Mouse (Mus musculus) liver (tissue): ENCODE data around the gene Exosc2.
"Not testable (repeated sequence)": the region's sequence is repeated elsewhere in the genome, so short reads cannot be mapped to it uniquely, and the experiment has no call there.

Experiments used
- DNase-seq: peaks from one replicate; pipeline ENCODE4 v3.0.0-alpha.2; 2020; ENCODE audit warnings: mixed read lengths

Exosc2 gene

GRCm38 (mm10) chr2:31678641-31679040 is 8.1 kb downstream of the Exosc2 start:
- no peak for DNase-seq

GRCm38 (mm10) chr2:31681051-31681707 is 10.7 kb downstream of the Exosc2 start:
- DNase-seq: not testable (repeated sequence)

DNA sequence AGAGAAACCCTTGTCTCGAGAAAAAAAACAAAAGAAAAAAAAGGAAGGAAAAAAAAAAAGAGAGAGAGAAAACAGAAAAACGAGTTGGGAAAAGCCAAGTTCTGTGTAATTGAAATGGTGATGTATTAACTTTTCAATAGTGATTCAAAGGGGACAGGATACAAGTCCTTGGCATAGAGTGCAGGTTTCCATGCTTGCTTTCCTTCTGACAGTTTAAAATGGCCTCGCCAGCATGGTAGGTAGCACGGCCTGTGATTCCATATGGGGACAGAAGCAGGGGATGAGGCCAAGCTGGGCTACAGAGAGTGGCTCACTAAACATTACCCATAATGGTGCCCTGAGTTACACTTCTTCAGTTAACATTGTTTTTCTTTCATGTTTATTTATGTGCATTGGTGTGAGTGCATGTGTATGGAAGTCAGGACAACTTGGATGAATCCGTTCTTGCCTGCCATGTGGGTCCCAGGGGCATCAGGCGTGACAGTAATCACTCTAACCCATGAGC is 11.3 kb downstream of the Exosc2 start:
- no peak for DNase-seq

DNA sequence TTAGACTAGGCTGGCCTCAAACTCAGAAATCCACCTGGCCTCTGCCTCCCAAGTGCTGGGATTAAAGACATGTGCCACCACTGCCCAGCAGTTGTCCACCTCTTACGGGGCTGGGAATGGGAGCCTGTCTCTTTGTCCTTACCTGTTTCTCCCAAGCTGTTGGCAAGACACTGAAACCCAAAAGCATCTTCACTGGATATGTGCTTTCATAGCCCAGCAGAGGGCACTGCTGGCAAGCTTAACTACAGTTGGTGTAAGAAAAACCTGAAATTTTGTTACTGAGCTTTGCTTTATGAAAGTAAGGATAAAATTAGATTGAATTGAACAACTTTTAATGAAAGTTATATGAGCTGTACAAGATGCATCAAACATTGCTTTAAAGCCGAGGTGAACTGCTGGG is 13.2 kb downstream of the Exosc2 start:
- peak; percentile 61 for DNase-seq

GRCm38 (mm10) chr2:31688074-31688925 is 17.8 kb downstream of the Exosc2 start, which contains the start of gene Abl1:
TSS of gene Abl1 (plus strand) at chr2:31688376.
- DNase-seq: peak; percentile 96

- DNase-seq: peak; percentile 30
Measured at GRCm38 (mm10) chr2:31689045-31689444, 18.5 kb downstream of the Exosc2 start.

GRCm38 (mm10) chr2:31690063-31690462 is 19.5 kb downstream of the Exosc2 start:
- no peak for DNase-seq

- no peak for DNase-seq
Measured at GRCm38 (mm10) chr2:31698209-31698608, 27.7 kb downstream of the Exosc2 start.

DNA sequence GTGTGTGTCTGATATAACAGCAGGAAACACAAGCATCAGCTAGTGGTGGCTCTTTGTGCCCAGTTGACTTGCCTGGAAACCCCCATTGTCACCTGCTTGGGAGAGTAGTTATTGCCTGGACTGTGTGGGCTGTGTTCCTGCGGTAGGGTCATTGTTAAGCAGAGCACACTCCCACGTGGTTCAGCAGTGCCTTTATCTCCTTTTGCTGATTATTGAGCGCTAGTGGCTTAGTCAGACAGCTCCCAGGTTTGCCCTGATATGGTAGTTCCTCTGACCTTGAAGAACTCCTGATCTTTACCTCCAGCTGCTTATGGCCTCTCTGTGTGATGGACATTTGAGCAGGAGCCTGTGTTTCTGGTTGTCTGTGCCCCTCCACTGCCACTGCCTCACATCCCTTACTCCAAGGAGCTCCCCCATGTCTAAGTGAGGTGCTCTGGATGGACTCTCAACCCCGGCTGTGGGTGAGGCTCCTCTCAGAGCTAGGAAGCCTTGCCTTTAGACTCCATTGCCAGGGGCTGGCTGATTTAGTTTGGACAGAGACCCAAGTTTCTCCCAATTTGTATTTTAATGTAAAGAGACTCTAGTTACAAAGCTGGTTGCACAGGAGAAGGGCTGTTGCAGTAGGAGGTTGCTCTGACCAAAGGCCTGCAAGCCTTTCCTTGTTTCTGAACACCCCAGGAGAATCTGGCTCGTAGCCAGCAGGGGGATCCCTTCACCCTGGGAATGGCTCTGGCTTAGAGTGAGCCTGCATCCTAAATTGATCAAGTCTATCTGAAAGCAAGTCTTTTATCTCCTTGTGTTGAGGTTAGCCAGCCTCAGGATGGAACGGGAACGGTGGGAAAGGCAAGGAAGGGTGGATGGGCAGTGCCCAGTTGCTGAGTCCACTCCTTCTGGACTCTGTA is 30.3 kb downstream of the Exosc2 start:
- peak; percentile 30 for DNase-seq

- DNase-seq: no peak
Measured at GRCm38 (mm10) chr2:31703226-31703625, 32.7 kb downstream of the Exosc2 start.

GRCm38 (mm10) chr2:31705914-31706313 is 35.4 kb downstream of the Exosc2 start:
- DNase-seq: no peak

GRCm38 (mm10) chr2:31706531-31706930 is 36.0 kb downstream of the Exosc2 start:
- DNase-seq: no peak

- DNase-seq: no peak
Measured at GRCm38 (mm10) chr2:31712716-31713115, 42.2 kb downstream of the Exosc2 start.

DNA sequence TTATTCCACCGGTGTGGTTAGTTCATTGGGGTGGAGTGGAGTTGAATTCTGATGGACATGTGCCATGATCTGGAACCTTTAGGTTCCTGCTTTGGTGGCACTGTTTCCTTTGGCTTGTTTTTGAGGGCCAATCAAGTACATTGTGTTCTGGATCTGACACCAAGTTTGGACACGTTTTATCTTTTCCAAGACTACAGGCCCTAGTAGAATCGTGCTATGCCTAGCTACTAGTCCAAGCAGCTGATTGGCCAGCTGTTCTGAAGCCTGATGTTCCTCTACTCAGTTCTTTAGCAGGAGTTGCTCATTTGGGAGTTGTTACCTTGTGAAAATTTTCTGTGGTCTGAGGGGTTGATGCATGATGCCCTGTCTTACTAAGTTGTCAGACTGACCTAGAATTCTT is 43.3 kb downstream of the Exosc2 start:
- no peak for DNase-seq

DNA sequence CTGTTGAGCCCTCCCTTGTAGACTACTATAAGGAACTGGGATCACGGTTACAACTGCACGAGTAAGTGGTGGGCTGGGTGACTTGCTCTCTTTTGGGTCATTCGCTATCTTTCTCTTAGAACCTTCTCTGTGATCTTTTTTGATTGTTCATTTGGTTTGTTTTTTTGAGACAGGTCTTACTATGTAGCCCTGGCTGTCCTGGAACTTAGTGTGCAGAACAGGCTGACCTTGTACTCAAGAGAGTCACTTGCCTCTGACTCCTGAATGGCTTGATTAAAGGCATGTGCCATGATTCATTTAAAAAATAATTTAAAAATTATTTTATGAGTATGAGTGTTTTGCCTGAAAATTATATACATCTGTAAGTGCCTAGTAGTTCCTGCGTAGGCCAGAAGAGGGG is 44.3 kb downstream of the Exosc2 start:
- DNase-seq: no peak

GRCm38 (mm10) chr2:31715985-31716384 is 45.5 kb downstream of the Exosc2 start:
- DNase-seq: no peak

- DNase-seq: peak; percentile 34
Measured at GRCm38 (mm10) chr2:31719202-31719880, 48.8 kb downstream of the Exosc2 start.

GRCm38 (mm10) chr2:31719944-31720343 is 49.4 kb downstream of the Exosc2 start:
- DNase-seq: no peak

GRCm38 (mm10) chr2:31720783-31721182 is 50.3 kb downstream of the Exosc2 start:
- no peak for DNase-seq

DNA sequence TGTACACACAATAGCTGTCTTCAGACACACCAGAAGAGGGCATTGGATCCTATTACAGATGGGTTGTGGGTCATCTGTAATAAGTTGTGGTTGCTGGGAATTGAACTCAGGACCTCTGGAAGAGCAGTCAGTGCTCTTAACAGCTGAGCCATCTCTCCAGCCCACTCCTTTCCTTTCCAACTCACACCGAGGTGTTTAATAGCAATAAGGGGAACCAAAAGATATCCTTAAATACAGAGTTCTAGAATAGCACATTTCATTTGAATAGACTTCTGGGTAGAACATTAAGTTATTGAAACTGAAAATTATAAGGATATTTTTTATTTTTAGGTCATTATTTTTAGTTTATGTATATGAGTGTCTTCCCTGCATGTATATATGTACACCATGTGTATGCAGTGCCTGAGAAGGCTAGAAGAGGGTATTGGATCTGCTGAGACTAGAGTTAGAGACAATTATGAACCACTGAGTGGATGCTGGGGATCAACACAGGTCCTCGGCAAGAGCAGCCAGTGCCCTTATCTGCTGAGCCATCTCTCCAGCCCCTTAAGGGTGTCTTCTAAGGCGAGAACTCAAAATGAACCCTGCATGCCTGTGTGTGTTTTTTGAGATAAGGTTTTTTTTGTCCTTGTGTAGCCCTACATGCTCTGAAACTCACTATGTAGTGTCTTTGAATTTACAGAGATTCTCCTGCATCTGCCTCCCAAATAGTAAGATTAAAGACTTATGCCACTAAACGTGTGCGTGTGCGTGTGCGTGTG is 54.4 kb downstream of the Exosc2 start:
- peak; percentile 52 for DNase-seq

DNA sequence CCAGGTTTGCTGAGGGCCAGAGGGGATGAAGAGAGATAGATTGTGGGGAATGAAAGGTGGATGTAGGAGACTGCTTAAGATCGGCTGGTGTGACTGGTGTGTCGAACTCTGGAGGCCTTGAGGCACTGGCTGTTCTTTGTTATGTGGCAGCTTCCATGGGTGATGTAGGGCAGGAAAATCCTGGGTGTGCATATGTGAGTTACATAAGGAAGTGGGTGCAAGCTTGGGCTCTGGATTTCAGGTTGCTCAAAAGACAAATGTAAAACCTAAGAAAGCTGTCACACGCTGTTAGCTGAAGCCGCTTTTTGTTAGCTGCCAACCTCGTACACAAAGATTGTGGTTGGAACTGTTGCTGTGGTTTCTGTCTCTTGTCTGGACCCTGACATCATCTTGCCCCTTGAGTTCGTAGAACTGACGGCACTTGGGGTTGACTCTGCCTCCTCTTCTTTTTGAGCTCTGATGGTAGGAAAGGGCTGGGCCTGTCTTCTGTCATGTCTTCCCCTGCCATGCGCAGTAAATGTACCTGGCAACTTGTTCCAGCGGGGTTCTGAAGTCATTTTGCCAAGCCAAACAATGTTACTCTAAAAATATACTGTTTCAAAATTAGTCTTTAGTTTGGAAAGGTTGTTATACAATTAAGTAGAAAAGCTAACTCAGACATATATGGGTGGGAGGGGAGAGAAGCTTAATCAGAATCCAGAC is 57.2 kb downstream of the Exosc2 start:
- no peak for DNase-seq
